Mouse (Mus musculus) heart, embryonic 11.5 days (tissue): Measurements from ENCODE around the gene March9. TPM values are rescaled to one million over a fixed set of nuclear protein-coding genes. Genes with fewer than 3 reads are reported as not detected.

Experiments
- ATAC-seq: fragments of 200-750 bp; cut with Nextera tagmentation; replicated peaks from 2 replicates; pipeline ENCODE4 v1.8.0; 2017; ENCODE audit warnings: moderate library complexity; ENCODE audit not compliant: insufficient number of reproducible peaks, low FRiP score, low TSS enrichment
- H3K27ac ChIP-seq: fragments of 300-500 bp; sonication (generic); 2 replicates; pipeline ENCODE4 v1.5.1; 2014; ENCODE audit warnings: mild to moderate bottlenecking, low read depth, low read length
- H3K27me3 ChIP-seq: fragments of 300-500 bp; sonication (generic); 2 replicates; pipeline ENCODE4 v1.6.1; 2014; ENCODE audit warnings: mild to moderate bottlenecking, low read length, mixed read lengths; ENCODE audit not compliant: control insufficient read depth, insufficient read depth
- H3K36me3 ChIP-seq: fragments of 300-500 bp; sonication (generic); 2 replicates; pipeline ENCODE4 v1.6.1; 2014; ENCODE audit warnings: mild to moderate bottlenecking, low read length, moderate library complexity, mixed read lengths; ENCODE audit not compliant: control insufficient read depth, insufficient read depth
- H3K4me1 ChIP-seq: fragments of 300-500 bp; sonication (generic); 2 replicates; pipeline ENCODE4 v1.6.1; 2014; ENCODE audit warnings: low read length; ENCODE audit not compliant: control insufficient read depth, insufficient read depth
- H3K4me2 ChIP-seq: fragments of 300-500 bp; sonication (generic); 2 replicates; pipeline ENCODE4 v1.6.1; 2014; ENCODE audit warnings: mild to moderate bottlenecking, moderate library complexity
- H3K4me3 ChIP-seq: fragments of 300-500 bp; sonication (generic); 2 replicates; pipeline ENCODE4 v1.5.1; 2014; ENCODE audit warnings: low read depth, low read length
- H3K9ac ChIP-seq: fragments of 300-500 bp; sonication (generic); 2 replicates; pipeline ENCODE4 v1.6.1; 2014; ENCODE audit warnings: mild to moderate bottlenecking, low read depth, low read length, moderate library complexity
- H3K9me3 ChIP-seq: fragments of 300-500 bp; sonication (generic); replicated peaks from 2 replicates; pipeline ENCODE4 v1.6.1; 2016; ENCODE audit warnings: low read length; ENCODE audit not compliant: control insufficient read depth
- WGBS: fragments of 180-500 bp; shearing (Covaris S2); extraction: QIAGEN DNeasy Blood & Tissue Kit; methylation state at CpG from one replicate; pipeline ENCODE4 v1.1.7; 2014; ENCODE audit not compliant: insufficient replicate concordance; 5-methylcytosine and 5-hydroxymethylcytosine counted together
- polyA plus RNA-seq: library from polyadenylated mRNA; unstranded; fragments of >200 nt; fragmentation: Nextera tagmentation; extraction: Ambion mirVana; gene quantifications from 2 replicates; pipeline ENCODE4 v1.2.1, GENCODE M21; 2014

The March9 gene
- polyA plus RNA-seq, 1 experiment from 2014 or later: 0.21 TPM

DNA sequence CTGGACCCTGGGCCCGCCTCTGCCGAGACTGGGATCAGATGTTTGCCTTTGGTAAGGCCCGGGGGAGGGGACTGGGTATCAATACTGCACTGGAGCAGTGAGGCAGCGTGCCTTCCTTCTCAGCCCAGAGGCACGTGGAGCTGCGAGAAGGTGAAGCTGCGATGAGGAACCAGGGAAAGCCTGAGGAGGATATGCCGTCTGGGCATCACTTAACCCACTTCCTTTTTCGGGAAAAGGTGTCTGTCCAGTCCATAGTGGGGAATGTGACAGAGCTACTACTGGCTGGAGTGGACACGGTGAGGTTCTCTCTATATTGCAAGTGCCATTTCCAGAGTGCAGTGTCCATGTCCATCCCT is 9.9 kb downstream of the March9 start:
- Histone ChIP-seq H3K9me3 (no peaks in the 10 kb centered on the region), H3K9ac (no peak overlapping the region), H3K4me2 (no peak overlapping the region; the same call in 1 of the 2 replicates), H3K27me3 (peaks cover 58% of the 10 kb centered on the region), H3K36me3 (no peaks in the 10 kb centered on the region; the same call in 1 of the 2 replicates), H3K4me3 (peak overlapping the region; percentile 10; the same call in 1 of the 2 replicates), H3K4me1 (peaks cover 18% of the 10 kb centered on the region), H3K27ac (no peak overlapping the region)
- ATAC-seq: no peak
- 16% methylated on average over 10 of the region's 10 CpGs for WGBS

DNA sequence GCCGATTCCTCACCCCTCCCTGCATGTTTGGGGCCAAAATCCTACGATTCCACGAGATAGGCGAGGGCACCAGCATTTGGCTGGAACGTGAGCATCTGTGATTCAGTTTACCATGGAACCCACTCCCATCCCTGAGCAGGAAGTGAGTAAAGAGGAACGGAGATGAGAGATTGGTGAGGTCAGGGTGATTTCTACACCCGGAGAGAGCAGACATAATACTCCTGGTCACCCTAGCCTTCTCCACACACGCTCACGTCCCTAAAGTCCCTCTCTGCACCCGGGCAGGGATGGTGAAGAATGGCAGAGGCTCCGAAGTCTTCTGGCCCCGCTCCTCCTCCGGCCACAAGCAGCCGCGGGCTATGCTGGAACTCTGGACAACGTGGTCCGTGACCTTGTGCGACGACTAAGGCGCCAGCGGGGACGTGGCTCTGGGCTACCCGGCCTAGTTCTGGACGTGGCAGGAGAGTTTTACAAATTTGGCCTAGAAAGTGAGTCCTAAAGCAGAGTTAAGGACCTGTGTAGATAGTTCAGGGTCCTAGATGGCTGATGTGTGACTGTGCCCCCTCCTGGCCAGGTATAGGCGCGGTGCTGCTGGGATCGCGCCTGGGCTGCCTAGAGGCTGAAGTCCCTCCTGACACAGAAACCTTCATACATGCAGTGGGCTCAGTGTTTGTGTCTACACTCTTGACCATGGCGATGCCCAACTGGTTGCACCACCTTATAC is 10.4 kb downstream of the March9 start:
- no peaks in the 10 kb centered on the region for H3K9me3 ChIP-seq
- no peak overlapping the region for H3K27ac ChIP-seq
- peak overlapping the region; percentile 34 for H3K4me2 ChIP-seq
- H3K9ac ChIP-seq: no peak overlapping the region
- H3K4me3 ChIP-seq: peak overlapping the region; percentile 25
- WGBS: 3% methylated on average over 29 of the region's 29 CpGs
- peaks cover 3% of the 10 kb centered on the region; the same call in 1 of the 2 replicates for H3K36me3 ChIP-seq
- no peak for ATAC-seq
- peaks cover 18% of the 10 kb centered on the region for H3K4me1 ChIP-seq
- H3K27me3 ChIP-seq: peaks cover 58% of the 10 kb centered on the region

- WGBS: 4% methylated on average over 35 of the region's 35 CpGs
- ATAC-seq: no peak
- Histone ChIP-seq H3K9me3 (no peaks in the 10 kb centered on the region), H3K36me3 (peaks cover 3% of the 10 kb centered on the region; the same call in 1 of the 2 replicates), H3K9ac (0 out of 2 replicates have a peak overlapping the region, but pooled peaks have one; percentile 22), H3K4me1 (peaks cover 18% of the 10 kb centered on the region), H3K27ac (no peak overlapping the region), H3K4me2 (peak overlapping the region; percentile 34), H3K4me3 (peak overlapping the region; percentile 25), H3K27me3 (peaks cover 58% of the 10 kb centered on the region)
Measured at GRCm38 (mm10) chr10:127048608-127049394, 11.2 kb downstream of the March9 start.

DNA sequence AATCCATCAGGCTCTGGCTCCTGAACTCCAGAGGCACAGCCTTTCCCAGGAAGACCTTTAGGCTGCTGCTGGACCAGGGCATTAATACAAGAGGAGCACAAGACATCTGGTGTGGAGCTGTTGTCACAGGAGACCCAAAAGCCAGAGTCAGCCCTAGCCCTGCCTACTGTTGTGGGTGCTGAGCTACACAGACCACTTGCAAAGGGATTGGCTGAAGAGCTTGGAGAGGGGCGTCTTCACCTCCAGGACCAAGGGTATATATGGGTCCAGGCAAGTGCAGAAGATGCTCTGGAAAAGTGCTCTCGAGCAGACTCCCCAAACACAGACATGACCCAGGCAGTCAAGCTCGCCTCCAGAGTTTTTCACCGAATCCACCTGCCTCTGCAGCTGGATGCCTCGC is 12.0 kb downstream of the March9 start, which contains the start of gene Cyp27b1:
Gene Cyp27b1 (plus strand): TSS at position 297 of the 400 bp plus-strand sequence.
- Histone ChIP-seq H3K27ac (no peak within 1 kb of the TSS), H3K9me3 (no peaks in the 10 kb centered on the region), H3K4me3 (peak within 1 kb of the TSS; percentile 25), H3K9ac (0 out of 2 replicates have a peak within 1 kb of the TSS, but pooled peaks have one; percentile 22), H3K27me3 (peaks cover 57% of the 10 kb centered on the region), H3K36me3 (peaks cover 3% of the 10 kb centered on the region; the same call in 1 of the 2 replicates), H3K4me1 (peaks cover 18% of the 10 kb centered on the region), H3K4me2 (peak within 1 kb of the TSS; percentile 34)
- WGBS: 34% methylated on average over 5 of the region's 5 CpGs
- ATAC-seq: no peak

- H3K9me3 ChIP-seq: no peaks in the 10 kb centered on the region
- H3K4me3 ChIP-seq: no peak overlapping the region
- peaks cover 20% of the 10 kb centered on the region for H3K27me3 ChIP-seq
- H3K36me3 ChIP-seq: peaks cover 3% of the 10 kb centered on the region; the same call in 1 of the 2 replicates
- H3K4me2 ChIP-seq: no peak overlapping the region
- no peak for ATAC-seq
- no peak overlapping the region for H3K27ac ChIP-seq
- no peak overlapping the region for H3K9ac ChIP-seq
- WGBS: 86% methylated on average over 6 of the region's 6 CpGs
- no peaks in the 10 kb centered on the region; the same call in 1 of the 2 replicates for H3K4me1 ChIP-seq
Measured at GRCm38 (mm10) chr10:127043187-127043586, 16.8 kb downstream of the March9 start.

GRCm38 (mm10) chr10:127042468-127043115 is 17.4 kb downstream of the March9 start:
- H3K4me1 ChIP-seq: no peaks in the 10 kb centered on the region; the same call in 1 of the 2 replicates
- peak overlapping the region; percentile 80 for H3K9ac ChIP-seq
- H3K9me3 ChIP-seq: no peaks in the 10 kb centered on the region
- 16% methylated on average over 5 of the region's 5 CpGs for WGBS
- H3K4me3 ChIP-seq: peak overlapping the region; percentile 84
- H3K4me2 ChIP-seq: peak overlapping the region; percentile 98
- no peak for ATAC-seq
- peaks cover 3% of the 10 kb centered on the region; the same call in 1 of the 2 replicates for H3K36me3 ChIP-seq
- peaks cover 14% of the 10 kb centered on the region for H3K27me3 ChIP-seq
- H3K27ac ChIP-seq: no peak overlapping the region

GRCm38 (mm10) chr10:127041774-127042338 is 18.1 kb downstream of the March9 start:
- Histone ChIP-seq H3K9me3 (no peaks in the 10 kb centered on the region), H3K27ac (peak overlapping the region; percentile 66; the same call in 1 of the 2 replicates), H3K4me2 (peak overlapping the region; percentile 98), H3K4me3 (peak overlapping the region; percentile 84), H3K36me3 (peaks cover 3% of the 10 kb centered on the region; the same call in 1 of the 2 replicates), H3K4me1 (no peaks in the 10 kb centered on the region; the same call in 1 of the 2 replicates), H3K9ac (peak overlapping the region; percentile 80), H3K27me3 (peaks cover 12% of the 10 kb centered on the region)
- WGBS: under 1% methylated on average over 44 of the region's 44 CpGs
- ATAC-seq: peak; percentile 85
